Comparison of ENCODE assay signal across 19 mouse cellular contexts in the genomic region with DNA sequence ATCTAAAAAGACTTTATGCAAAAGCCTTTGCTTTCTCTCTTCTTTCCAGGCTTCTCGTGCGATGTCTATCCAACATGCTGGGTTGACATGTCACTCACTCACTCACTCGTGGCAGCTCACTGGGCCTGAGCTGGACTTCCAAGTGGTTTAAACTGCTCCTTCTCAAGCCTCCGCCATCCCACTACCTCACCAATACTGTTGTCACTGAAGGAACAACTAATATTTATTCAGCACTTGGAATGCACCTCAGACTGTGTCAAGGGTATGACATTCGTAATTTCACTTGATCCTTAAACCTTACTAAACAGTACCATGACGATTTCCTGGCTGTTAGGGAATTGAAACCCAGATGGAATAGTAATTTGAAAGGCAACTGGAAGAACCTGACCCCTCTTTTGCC. TPM values are rescaled to one million over a fixed set of nuclear protein-coding genes. Genes with fewer than 3 reads are reported as not detected.
DNase-seq lines count a peak whose midpoint lies in the region; ATAC-seq and TF ChIP-seq lines count a peak whose summit lies in the region.
"Had no signal": no experiment of that assay in that cellular context is flagged by ENCODE, and none has a peak within 500 bp of the region (broad histone marks: within the 10 kb centered on the region; RNA-seq: fewer than 3 reads in every experiment).

No protein-coding gene starts in this region.

- no peaks in the 10 kb centered on the region for H3K27me3 ChIP-seq in liver, postnatal 0 days (ENCODE audit: insufficient read depth, low read length)
- H3K27me3 ChIP-seq in liver, embryonic 11.5 days (replicated peaks; ENCODE audit: control insufficient read depth, insufficient read depth, low read length) = no peaks in the 10 kb centered on the region
- H3K27me3 ChIP-seq in lung, postnatal 0 days (replicated peaks; ENCODE audit: insufficient read depth, low read length) = no peaks in the 10 kb centered on the region
- no peaks in the 10 kb centered on the region for H3K27me3 ChIP-seq in stomach, embryonic 16.5 days (ENCODE audit: control insufficient read depth, insufficient read depth, low read length)
- H3K27me3 ChIP-seq in hindbrain, embryonic 13.5 days = peaks cover 17% of the 10 kb centered on the region; the same call in 1 of the 2 replicates
- no peaks in the 10 kb centered on the region for H3K27me3 ChIP-seq in midbrain, postnatal 0 days (ENCODE audit: insufficient read depth, low read length)
- H3K27me3 ChIP-seq: forebrain, embryonic 13.5 days had no signal

- H3K36me3 ChIP-seq in liver, postnatal 0 days (replicated peaks; ENCODE audit: insufficient read depth, low read length) = no peaks in the 10 kb centered on the region
- H3K36me3 ChIP-seq in liver, embryonic 11.5 days (ENCODE audit: control insufficient read depth, insufficient read depth, low read length) = no peaks in the 10 kb centered on the region
- no peaks in the 10 kb centered on the region for H3K36me3 ChIP-seq in lung, postnatal 0 days (ENCODE audit: insufficient read depth, low read length)
- H3K36me3 ChIP-seq in stomach, embryonic 16.5 days (ENCODE audit: control insufficient read depth, insufficient read depth, low read length) = no peaks in the 10 kb centered on the region
- H3K36me3 ChIP-seq in hindbrain, embryonic 13.5 days = no peaks in the 10 kb centered on the region
- H3K36me3 ChIP-seq in midbrain, postnatal 0 days (ENCODE audit: insufficient read depth, low read length) = no peaks in the 10 kb centered on the region
- H3K36me3 ChIP-seq: hindbrain, embryonic 12.5 days had no signal

- no peaks in the 10 kb centered on the region for H3K9me3 ChIP-seq in liver, postnatal 0 days (ENCODE audit: low read length)
- no peaks in the 10 kb centered on the region for H3K9me3 ChIP-seq in liver, embryonic 11.5 days (ENCODE audit: control insufficient read depth, low read length)
- no peaks in the 10 kb centered on the region for H3K9me3 ChIP-seq in lung, postnatal 0 days (ENCODE audit: low read length)
- H3K9me3 ChIP-seq in stomach, embryonic 16.5 days (replicated peaks; ENCODE audit: control insufficient read depth, low read length) = no peaks in the 10 kb centered on the region
- H3K9me3 ChIP-seq in hindbrain, embryonic 13.5 days = no peaks in the 10 kb centered on the region
- H3K9me3 ChIP-seq in midbrain, postnatal 0 days (ENCODE audit: low read length) = no peaks in the 10 kb centered on the region
- H3K9me3 ChIP-seq: embryonic facial prominence, embryonic 10.5 days; forebrain, embryonic 13.5 days; hindbrain, embryonic 12.5 days had no signal

- no peak for DNase-seq in liver, postnatal 0 days
- no peak for DNase-seq in liver, embryonic 11.5 days (ENCODE audit: low spot score)
- DNase-seq in lung, postnatal 0 days (ENCODE audit: low spot score) = peak; percentile 92
- no peak for DNase-seq in midbrain, postnatal 0 days (ENCODE audit: low spot score)
- DNase-seq: adrenal gland, postnatal 10 days; cerebellum, adult 11-12 months; cerebellum, adult 9-11 months; forebrain, postnatal 0 days; gastrocnemius, postnatal 36 days; heart, adult 11 months; heart, postnatal 10 days; heart, postnatal 4 days had no signal

- peak overlapping the region; percentile 93 for H3K27ac ChIP-seq in liver, postnatal 0 days (ENCODE audit: low read depth)
- no peak overlapping the region for H3K27ac ChIP-seq in liver, embryonic 11.5 days (ENCODE audit: low read depth, low read length)
- peak overlapping the region; percentile 91 for H3K27ac ChIP-seq in brown adipose tissue, adult 24 weeks (replicated peaks; ENCODE audit: low read depth, low read length)
- peak overlapping the region; percentile 98 for H3K27ac ChIP-seq in lung, postnatal 0 days (ENCODE audit: low read length)
- 0 out of 2 replicates have a peak overlapping the region, but pooled peaks have one; percentile 98 for H3K27ac ChIP-seq in stomach, embryonic 16.5 days (ENCODE audit: low read length)
- no peak overlapping the region for H3K27ac ChIP-seq in hindbrain, embryonic 13.5 days
- no peak overlapping the region for H3K27ac ChIP-seq in midbrain, postnatal 0 days (ENCODE audit: low read depth, low read length)
- H3K27ac ChIP-seq: embryonic facial prominence, embryonic 10.5 days; forebrain, embryonic 13.5 days; hindbrain, embryonic 12.5 days; hindbrain, postnatal 0 days had no signal

- no peak for TF ChIP-seq EP300 in liver, postnatal 0 days (IDR thresholded peaks at IDR 0.05; ENCODE audit: low read depth)
- peak; percentile 89 for TF ChIP-seq EP300 in lung, postnatal 0 days (IDR thresholded peaks at IDR 0.05)

- H3K9ac ChIP-seq in liver, postnatal 0 days (replicated peaks) = no peak overlapping the region
- H3K9ac ChIP-seq in liver, embryonic 11.5 days (ENCODE audit: low read depth, low read length) = no peak overlapping the region
- H3K9ac ChIP-seq in lung, postnatal 0 days (replicated peaks; ENCODE audit: low read depth) = no peak overlapping the region
- H3K9ac ChIP-seq in stomach, embryonic 16.5 days (ENCODE audit: low read length) = no peak overlapping the region
- no peak overlapping the region for H3K9ac ChIP-seq in hindbrain, embryonic 13.5 days
- H3K9ac ChIP-seq in midbrain, postnatal 0 days (replicated peaks; ENCODE audit: low read length, poor library complexity, severe bottlenecking) = no peak overlapping the region
- H3K9ac ChIP-seq: forebrain, embryonic 13.5 days; forebrain, postnatal 0 days; hindbrain, embryonic 12.5 days had no signal

- no peak for TF ChIP-seq CTCF in liver, postnatal 0 days (IDR thresholded peaks at IDR 0.05; ENCODE audit: low read depth)
- TF ChIP-seq CTCF in lung, postnatal 0 days (IDR thresholded peaks at IDR 0.05) = no peak
- TF ChIP-seq CTCF in midbrain, postnatal 0 days (IDR thresholded peaks at IDR 0.05) = no peak

- H3K4me1 ChIP-seq in liver, postnatal 0 days (ENCODE audit: insufficient read depth) = peaks cover 28% of the 10 kb centered on the region
- peaks cover 31% of the 10 kb centered on the region for H3K4me1 ChIP-seq in liver, embryonic 11.5 days (replicated peaks; ENCODE audit: control insufficient read depth, insufficient read depth, low read length)
- H3K4me1 ChIP-seq in brown adipose tissue, adult 24 weeks (ENCODE audit: control insufficient read depth, insufficient read depth, insufficient read length, low read length) = peaks cover 38% of the 10 kb centered on the region
- H3K4me1 ChIP-seq in lung, postnatal 0 days (ENCODE audit: insufficient read depth, low read depth, low read length) = peaks cover 29% of the 10 kb centered on the region; the same call in 1 of the 2 replicates
- H3K4me1 ChIP-seq in stomach, embryonic 16.5 days (ENCODE audit: control insufficient read depth, insufficient read depth, low read length) = peaks cover 53% of the 10 kb centered on the region
- peaks cover 21% of the 10 kb centered on the region for H3K4me1 ChIP-seq in hindbrain, embryonic 13.5 days (replicated peaks)
- H3K4me1 ChIP-seq in midbrain, postnatal 0 days (ENCODE audit: insufficient read depth, low read length) = no peaks in the 10 kb centered on the region

- WGBS in liver, postnatal 0 days (ENCODE audit: insufficient replicate concordance) = 70% methylated on average over 6 of the region's 6 CpGs
- 83% methylated on average over 6 of the region's 6 CpGs for WGBS in liver, embryonic 11.5 days
- whole genome bisulfite sequencing in lung, postnatal 0 days = 40% methylated on average over 6 of the region's 6 CpGs
- 80% methylated on average over 6 of the region's 6 CpGs for WGBS in stomach, embryonic 16.5 days
- 89% methylated on average over 6 of the region's 6 CpGs for WGBS in hindbrain, embryonic 13.5 days
- WGBS in midbrain, postnatal 0 days = 86% methylated on average over 6 of the region's 6 CpGs

- no peak for ATAC-seq in liver, postnatal 0 days
- ATAC-seq in liver, embryonic 11.5 days (replicated peaks; ENCODE audit: low FRiP score) = no peak
- ATAC-seq in lung, postnatal 0 days = peak; percentile 42
- ATAC-seq in stomach, embryonic 16.5 days (ENCODE audit: insufficient read depth, low FRiP score) = no peak
- ATAC-seq in hindbrain, embryonic 13.5 days (ENCODE audit: low FRiP score) = no peak
- no peak for ATAC-seq in midbrain, postnatal 0 days (ENCODE audit: low FRiP score)
- ATAC-seq: forebrain, embryonic 13.5 days; forebrain, postnatal 0 days; hindbrain, postnatal 0 days had no signal

- no peak overlapping the region for H3K4me3 ChIP-seq in liver, postnatal 0 days (ENCODE audit: low read depth, low read length)
- H3K4me3 ChIP-seq in liver, embryonic 11.5 days (ENCODE audit: low read depth, low read length) = no peak overlapping the region
- H3K4me3 ChIP-seq in brown adipose tissue, adult 24 weeks (ENCODE audit: insufficient read depth, low read depth, low read length) = 0 out of 2 replicates have a peak overlapping the region, but pooled peaks have one; percentile 78
- no peak overlapping the region for H3K4me3 ChIP-seq in lung, postnatal 0 days (ENCODE audit: low read depth, low read length)
- no peak overlapping the region for H3K4me3 ChIP-seq in stomach, embryonic 16.5 days (replicated peaks; ENCODE audit: low read length)
- no peak overlapping the region for H3K4me3 ChIP-seq in hindbrain, embryonic 13.5 days
- no peak overlapping the region for H3K4me3 ChIP-seq in midbrain, postnatal 0 days (ENCODE audit: low read depth, low read length)
- H3K4me3 ChIP-seq: embryonic facial prominence, embryonic 10.5 days; forebrain, embryonic 13.5 days; hindbrain, embryonic 12.5 days had no signal

- peak overlapping the region; percentile 89 for H3K4me2 ChIP-seq in liver, postnatal 0 days (ENCODE audit: low read depth, low read length)
- no peak overlapping the region for H3K4me2 ChIP-seq in liver, embryonic 11.5 days
- peak overlapping the region; percentile 65 for H3K4me2 ChIP-seq in lung, postnatal 0 days (replicated peaks; ENCODE audit: low read depth, low read length)
- no peak overlapping the region for H3K4me2 ChIP-seq in stomach, embryonic 16.5 days (ENCODE audit: low read depth, low read length)
- no peak overlapping the region for H3K4me2 ChIP-seq in hindbrain, embryonic 13.5 days
- no peak overlapping the region for H3K4me2 ChIP-seq in midbrain, postnatal 0 days (ENCODE audit: low read depth, low read length, poor library complexity, severe bottlenecking)
- H3K4me2 ChIP-seq: forebrain, embryonic 13.5 days; hindbrain, embryonic 12.5 days had no signal

RNA-seq across cellular contexts. Expression of a gene that starts 2.6 kb away (rescaled TPM):
- polyA plus RNA-seq in liver, postnatal 0 days (2015; fragmentation: Nextera tagmentation; extraction: Ambion mirVana) = 5.4 and 6.9 TPM in 2 replicates
- 13.3 and 13.7 TPM in 2 replicates for polyA plus RNA-seq in liver, embryonic 11.5 days (2014; fragmentation: Nextera tagmentation; extraction: Ambion mirVana)
- 6.6 and 7.0 TPM in 2 replicates for polyA plus RNA-seq in brown adipose tissue, adult 24 weeks (2012; ENCODE audit: insufficient read depth, insufficient read length, missing spikeins)
- polyA plus RNA-seq in lung, postnatal 0 days (2015; fragmentation: Nextera tagmentation; extraction: Ambion mirVana) = 12.4 and 14.5 TPM in 2 replicates
- polyA plus RNA-seq in stomach, embryonic 16.5 days (2015; fragmentation: Nextera tagmentation; extraction: Ambion mirVana) = 18.3 and 20.5 TPM in 2 replicates
- 4.3 and 4.7 TPM in 2 replicates for polyA plus RNA-seq in hindbrain, embryonic 13.5 days (2015; fragmentation: Nextera tagmentation; extraction: Ambion mirVana)
- 5.6 and 6.5 TPM in 2 replicates for total RNA-seq in midbrain, postnatal 0 days (2014; rRNA removed)
- polyA plus RNA-seq in midbrain, postnatal 0 days (2015; fragmentation: Nextera tagmentation; extraction: Ambion mirVana) = 2.6 and 2.9 TPM in 2 replicates

RNA-seq across cellular contexts. Expression of a gene that starts 3.0 kb away (rescaled TPM):
- polyA plus RNA-seq in liver, postnatal 0 days (2015; fragmentation: Nextera tagmentation; extraction: Ambion mirVana) = 72.2 and 72.9 TPM in 2 replicates
- 180 and 182 TPM in 2 replicates for polyA plus RNA-seq in liver, embryonic 11.5 days (2014; fragmentation: Nextera tagmentation; extraction: Ambion mirVana)
- 203 and 223 TPM in 2 replicates for polyA plus RNA-seq in brown adipose tissue, adult 24 weeks (2012; ENCODE audit: insufficient read depth, insufficient read length, missing spikeins)
- 106 and 107 TPM in 2 replicates for polyA plus RNA-seq in lung, postnatal 0 days (2015; fragmentation: Nextera tagmentation; extraction: Ambion mirVana)
- polyA plus RNA-seq in stomach, embryonic 16.5 days (2015; fragmentation: Nextera tagmentation; extraction: Ambion mirVana) = 142 and 145 TPM in 2 replicates
- polyA plus RNA-seq in hindbrain, embryonic 13.5 days (2015; fragmentation: Nextera tagmentation; extraction: Ambion mirVana) = 103 and 107 TPM in 2 replicates
- total RNA-seq in midbrain, postnatal 0 days (2014; rRNA removed) = 58.4 and 60.1 TPM in 2 replicates
- polyA plus RNA-seq in midbrain, postnatal 0 days (2015; fragmentation: Nextera tagmentation; extraction: Ambion mirVana) = 89.4 and 91.0 TPM in 2 replicates

Comparison
In these comparisons a context has a peak if more than half of its experiments do, and no peak if none do; other contexts are left out.
1. H3K27ac ChIP-seq: peak in liver, postnatal 0 days (single experiment), brown adipose tissue, adult 24 weeks (single experiment), lung, postnatal 0 days (single experiment) and stomach, embryonic 16.5 days (single experiment); none in liver, embryonic 11.5 days (single experiment), hindbrain, embryonic 13.5 days (single experiment) and midbrain, postnatal 0 days (single experiment).
2. H3K4me2 ChIP-seq: peak in liver, postnatal 0 days (single experiment) and lung, postnatal 0 days (single experiment); none in liver, embryonic 11.5 days (single experiment), stomach, embryonic 16.5 days (single experiment), hindbrain, embryonic 13.5 days (single experiment) and midbrain, postnatal 0 days (single experiment).